Mouse (Mus musculus): ENCODE measurements around the gene Diras1. TPM values are rescaled to one million over a fixed set of nuclear protein-coding genes. Genes with fewer than 3 reads are reported as not detected.
"Not testable (repeated sequence)": the region's sequence is repeated elsewhere in the genome, so short reads cannot be mapped to it uniquely, and the experiment has no call there.

Gene Diras1
- polyA plus RNA-seq (2014; fragmentation: Nextera tagmentation; extraction: Ambion mirVana): 1.5 and 2.2 TPM in 2 replicates

DNA sequence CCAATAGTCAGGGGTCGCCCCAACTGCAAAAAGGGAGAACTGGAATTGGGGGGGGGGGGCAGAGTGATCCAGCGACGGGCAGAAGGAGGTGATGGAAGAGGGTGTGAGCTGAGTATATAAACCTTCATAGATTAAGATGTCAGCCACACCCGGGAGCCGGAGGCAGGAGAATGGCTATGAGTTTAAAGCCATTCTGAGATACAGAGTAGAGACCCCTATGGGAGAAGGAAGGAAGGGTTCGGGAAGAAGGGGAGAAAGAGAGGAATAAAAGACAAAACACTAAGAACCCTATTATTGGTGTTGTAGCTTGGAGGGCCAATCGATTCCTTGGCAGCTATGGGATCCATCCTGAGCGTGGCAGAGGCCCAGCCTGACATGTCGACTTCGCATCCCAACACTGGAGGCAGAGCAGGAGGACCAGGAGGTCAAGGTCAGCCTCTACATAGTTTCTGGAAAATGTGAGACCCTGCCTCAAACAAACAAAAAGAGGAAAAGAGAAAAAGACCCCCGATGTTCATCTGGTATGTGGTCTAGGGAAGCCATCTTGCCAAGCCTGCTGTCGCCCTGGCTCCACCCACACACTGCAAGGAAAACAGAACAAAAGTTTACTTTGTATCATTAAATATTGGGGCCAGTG lies at the start of gene Diras1:
Gene Diras1 (minus strand): TSS at position 24 of the 637 bp plus-strand sequence.
- peaks cover 12% of the 10 kb centered on the region; the same call in 1 of the 2 replicates for H3K27me3 ChIP-seq (ENCODE audit: control insufficient read depth, insufficient read depth, low read length)
- WGBS: 49% methylated on average over 12 of the region's 12 CpGs
- H3K4me2 ChIP-seq (ENCODE audit: low read depth, low read length, severe bottlenecking): peak within 1 kb of the TSS; percentile 75
- no peaks in the 10 kb centered on the region for H3K36me3 ChIP-seq (ENCODE audit: control insufficient read depth, insufficient read depth, low read length)
- no peak for DNase-seq (ENCODE audit: low spot score)
- H3K4me1 ChIP-seq (replicated peaks; ENCODE audit: control insufficient read depth, insufficient read depth, low read length): peaks cover 4% of the 10 kb centered on the region; the same call in 1 of the 2 replicates
- peak within 1 kb of the TSS; percentile 61 for H3K9ac ChIP-seq (ENCODE audit: low read length)
- peak within 1 kb of the TSS; percentile 37 for H3K4me3 ChIP-seq (ENCODE audit: low read depth, low read length)
- no peak within 1 kb of the TSS for H3K27ac ChIP-seq (ENCODE audit: low read depth, low read length)
- ATAC-seq (replicated peaks; ENCODE audit: low FRiP score): no peak
- no peaks in the 10 kb centered on the region for H3K9me3 ChIP-seq (ENCODE audit: control insufficient read depth, low read length)

GRCm38 (mm10) chr10:81073464-81073863 lies 48.0 kb upstream of the Diras1 start:
- Histone ChIP-seq H3K4me2 (ENCODE audit: low read depth, low read length, severe bottlenecking) (no peak overlapping the region), H3K27me3 (ENCODE audit: control insufficient read depth, insufficient read depth, low read length) (no peaks in the 10 kb centered on the region), H3K27ac (ENCODE audit: low read depth, low read length) (no peak overlapping the region), H3K9me3 (ENCODE audit: control insufficient read depth, low read length) (no peaks in the 10 kb centered on the region), H3K9ac (ENCODE audit: low read length) (no peak overlapping the region), H3K4me3 (ENCODE audit: low read depth, low read length) (no peak overlapping the region), H3K36me3 (ENCODE audit: control insufficient read depth, insufficient read depth, low read length) (peaks cover 4% of the 10 kb centered on the region; the same call in 1 of the 2 replicates), H3K4me1 (replicated peaks; ENCODE audit: control insufficient read depth, insufficient read depth, low read length) (peaks cover 16% of the 10 kb centered on the region)
- peak; percentile 65 for DNase-seq (ENCODE audit: low spot score)
- 63% methylated on average over 7 of the region's 7 CpGs for WGBS
- no peak for ATAC-seq (replicated peaks; ENCODE audit: low FRiP score)

DNA sequence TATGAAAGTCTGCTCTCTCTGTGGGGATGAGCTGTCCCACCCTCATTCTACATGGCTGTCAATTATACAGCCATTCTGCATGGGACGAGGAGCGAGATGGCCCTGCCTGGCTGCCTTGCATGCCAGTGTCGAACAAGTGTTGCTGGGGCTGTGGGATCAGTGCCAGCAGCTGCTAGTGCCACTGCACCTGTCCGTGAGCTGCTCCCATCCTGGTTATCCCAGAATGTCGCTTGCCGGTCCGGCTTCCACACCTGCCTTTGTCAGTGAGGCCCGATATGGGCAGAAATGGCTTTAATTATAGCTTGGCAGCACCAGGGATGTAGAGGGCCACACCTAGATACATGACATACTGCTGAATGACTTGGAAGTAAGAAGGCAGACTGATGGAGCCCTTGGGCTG lies 46.8 kb upstream of the Diras1 start:
- Histone ChIP-seq H3K9me3 (ENCODE audit: control insufficient read depth, low read length) (no peaks in the 10 kb centered on the region), H3K4me2 (ENCODE audit: low read depth, low read length, severe bottlenecking) (no peak overlapping the region), H3K9ac (ENCODE audit: low read length) (no peak overlapping the region), H3K27ac (ENCODE audit: low read depth, low read length) (no peak overlapping the region), H3K27me3 (ENCODE audit: control insufficient read depth, insufficient read depth, low read length) (no peaks in the 10 kb centered on the region), H3K4me1 (replicated peaks; ENCODE audit: control insufficient read depth, insufficient read depth, low read length) (peaks cover 16% of the 10 kb centered on the region), H3K36me3 (ENCODE audit: control insufficient read depth, insufficient read depth, low read length) (peaks cover 4% of the 10 kb centered on the region; the same call in 1 of the 2 replicates), H3K4me3 (ENCODE audit: low read depth, low read length) (no peak overlapping the region)
- DNase-seq (ENCODE audit: low spot score) (no peak), ATAC-seq (replicated peaks; ENCODE audit: low FRiP score) (no peak)
- 95% methylated on average over 8 of the region's 8 CpGs for WGBS

DNA sequence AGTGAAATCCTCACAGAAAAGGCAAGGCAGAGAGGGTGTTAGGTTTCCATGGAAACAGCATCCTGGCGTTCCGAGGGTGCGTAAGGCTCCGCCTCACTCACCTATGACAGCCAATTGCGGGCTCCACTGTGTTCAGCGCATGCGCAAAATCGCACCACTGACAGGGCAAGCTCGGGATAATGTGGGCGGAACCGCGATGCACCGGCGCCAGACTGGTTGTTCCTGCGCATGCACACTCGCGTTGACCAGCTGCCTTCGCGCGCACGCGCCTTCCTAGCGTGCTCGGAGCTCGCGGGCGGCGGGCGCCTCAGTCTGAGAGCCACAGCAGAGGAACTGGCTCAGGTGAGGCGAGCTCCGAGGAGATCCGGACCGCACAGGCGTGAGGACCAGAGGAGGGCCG lies 44.4 kb upstream of the Diras1 start, which contains the start of gene Thop1:
Gene Thop1 (plus strand): TSS at position 200 of the 400 bp plus-strand sequence.
- WGBS: under 1% methylated on average over 35 of the region's 35 CpGs
- peak; percentile 96 for ATAC-seq (replicated peaks; ENCODE audit: low FRiP score)
- H3K27ac ChIP-seq (ENCODE audit: low read depth, low read length): peak within 1 kb of the TSS; percentile 41; the same call in 1 of the 2 replicates

DNA sequence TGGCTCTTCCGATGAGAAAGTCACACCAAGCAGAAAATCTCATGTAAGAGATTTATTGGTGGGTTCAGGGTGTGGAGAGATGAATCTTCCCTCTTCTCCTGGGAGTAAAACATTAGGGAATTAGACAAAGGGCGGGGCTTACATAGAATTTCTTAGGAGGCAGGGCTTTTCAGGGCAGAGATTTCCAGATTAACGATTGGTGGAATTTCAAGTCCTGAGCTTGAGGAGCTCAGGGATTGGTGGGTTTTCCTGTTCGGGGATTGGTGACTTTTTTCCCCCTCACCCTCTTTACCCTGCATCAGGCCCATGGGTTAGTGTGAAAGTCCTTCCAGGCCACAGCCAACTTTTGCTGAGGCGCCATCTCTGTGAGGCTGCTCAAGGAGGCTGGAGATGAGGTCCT lies 43.2 kb upstream of the Diras1 start:
- Histone ChIP-seq H3K4me3 (ENCODE audit: low read depth, low read length) (no peak overlapping the region), H3K27ac (ENCODE audit: low read depth, low read length) (no peak overlapping the region), H3K36me3 (ENCODE audit: control insufficient read depth, insufficient read depth, low read length) (peaks cover 4% of the 10 kb centered on the region; the same call in 1 of the 2 replicates), H3K4me2 (ENCODE audit: low read depth, low read length, severe bottlenecking) (no peak overlapping the region), H3K4me1 (replicated peaks; ENCODE audit: control insufficient read depth, insufficient read depth, low read length) (peaks cover 16% of the 10 kb centered on the region), H3K9ac (ENCODE audit: low read length) (no peak overlapping the region), H3K9me3 (ENCODE audit: control insufficient read depth, low read length) (no peaks in the 10 kb centered on the region), H3K27me3 (ENCODE audit: control insufficient read depth, insufficient read depth, low read length) (no peaks in the 10 kb centered on the region)
- 73% methylated on average over 5 of the region's 5 CpGs for WGBS
- no peak for ATAC-seq (replicated peaks; ENCODE audit: low FRiP score)
- DNase-seq (ENCODE audit: low spot score): no peak

More for the DNA sequence above, 44.4 kb upstream of the Diras1 start, which contains the start of gene Thop1:
- H3K27me3 ChIP-seq (ENCODE audit: control insufficient read depth, insufficient read depth, low read length): no peaks in the 10 kb centered on the region
- peaks cover 4% of the 10 kb centered on the region; the same call in 1 of the 2 replicates for H3K36me3 ChIP-seq (ENCODE audit: control insufficient read depth, insufficient read depth, low read length)
- peak; percentile 100 for DNase-seq (ENCODE audit: low spot score)
- peak within 1 kb of the TSS; percentile 86 for H3K9ac ChIP-seq (ENCODE audit: low read length)
- peak within 1 kb of the TSS; percentile 73 for H3K4me3 ChIP-seq (ENCODE audit: low read depth, low read length)
- peaks cover 16% of the 10 kb centered on the region for H3K4me1 ChIP-seq (replicated peaks; ENCODE audit: control insufficient read depth, insufficient read depth, low read length)
- H3K4me2 ChIP-seq (ENCODE audit: low read depth, low read length, severe bottlenecking): peak within 1 kb of the TSS; percentile 81
- H3K9me3 ChIP-seq (ENCODE audit: control insufficient read depth, low read length): no peaks in the 10 kb centered on the region

- H3K4me3 ChIP-seq (ENCODE audit: low read depth, low read length); H3K4me2 ChIP-seq (ENCODE audit: low read depth, low read length, severe bottlenecking); H3K27me3 ChIP-seq (ENCODE audit: control insufficient read depth, insufficient read depth, low read length); H3K9ac ChIP-seq (ENCODE audit: low read length); H3K27ac ChIP-seq (ENCODE audit: low read depth, low read length); H3K9me3 ChIP-seq (ENCODE audit: control insufficient read depth, low read length); H3K4me1 ChIP-seq (replicated peaks; ENCODE audit: control insufficient read depth, insufficient read depth, low read length); H3K36me3 ChIP-seq (ENCODE audit: control insufficient read depth, insufficient read depth, low read length); ATAC-seq (replicated peaks; ENCODE audit: low FRiP score); DNase-seq (ENCODE audit: low spot score): not testable (repeated sequence)
- WGBS: 92% methylated on average over 8 of the region's 8 CpGs
Observed at GRCm38 (mm10) chr10:81064519-81064918, 39.1 kb upstream of the Diras1 start.

DNA sequence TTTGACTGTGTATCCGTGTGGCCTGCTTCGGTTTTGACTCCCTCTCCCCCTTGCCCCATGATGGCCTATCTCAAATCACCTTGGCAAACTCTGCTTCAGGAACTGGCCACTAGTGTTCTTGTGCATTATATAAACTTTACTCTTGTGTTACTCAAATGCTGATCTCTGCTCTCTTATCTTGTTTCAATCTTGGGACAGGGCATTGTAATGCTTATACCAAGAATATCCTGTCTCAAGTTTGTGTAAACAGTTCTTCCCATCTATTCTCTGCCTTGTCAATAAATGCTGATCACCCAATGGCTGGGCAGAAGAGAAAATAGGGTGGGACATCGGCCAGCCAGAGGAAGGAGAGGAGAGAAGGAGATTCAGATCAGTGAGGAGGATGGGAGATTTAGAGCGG lies 37.2 kb upstream of the Diras1 start:
- Histone ChIP-seq H3K4me1 (replicated peaks; ENCODE audit: control insufficient read depth, insufficient read depth, low read length) (peaks cover 8% of the 10 kb centered on the region), H3K27ac (ENCODE audit: low read depth, low read length) (no peak overlapping the region), H3K9me3 (ENCODE audit: control insufficient read depth, low read length) (no peaks in the 10 kb centered on the region), H3K27me3 (ENCODE audit: control insufficient read depth, insufficient read depth, low read length) (no peaks in the 10 kb centered on the region), H3K4me2 (ENCODE audit: low read depth, low read length, severe bottlenecking) (no peak overlapping the region), H3K36me3 (ENCODE audit: control insufficient read depth, insufficient read depth, low read length) (no peaks in the 10 kb centered on the region), H3K9ac (ENCODE audit: low read length) (no peak overlapping the region), H3K4me3 (ENCODE audit: low read depth, low read length) (no peak overlapping the region)
- 64% methylated on average over 4 of the region's 4 CpGs for WGBS
- DNase-seq (ENCODE audit: low spot score): no peak
- ATAC-seq (replicated peaks; ENCODE audit: low FRiP score): no peak

DNA sequence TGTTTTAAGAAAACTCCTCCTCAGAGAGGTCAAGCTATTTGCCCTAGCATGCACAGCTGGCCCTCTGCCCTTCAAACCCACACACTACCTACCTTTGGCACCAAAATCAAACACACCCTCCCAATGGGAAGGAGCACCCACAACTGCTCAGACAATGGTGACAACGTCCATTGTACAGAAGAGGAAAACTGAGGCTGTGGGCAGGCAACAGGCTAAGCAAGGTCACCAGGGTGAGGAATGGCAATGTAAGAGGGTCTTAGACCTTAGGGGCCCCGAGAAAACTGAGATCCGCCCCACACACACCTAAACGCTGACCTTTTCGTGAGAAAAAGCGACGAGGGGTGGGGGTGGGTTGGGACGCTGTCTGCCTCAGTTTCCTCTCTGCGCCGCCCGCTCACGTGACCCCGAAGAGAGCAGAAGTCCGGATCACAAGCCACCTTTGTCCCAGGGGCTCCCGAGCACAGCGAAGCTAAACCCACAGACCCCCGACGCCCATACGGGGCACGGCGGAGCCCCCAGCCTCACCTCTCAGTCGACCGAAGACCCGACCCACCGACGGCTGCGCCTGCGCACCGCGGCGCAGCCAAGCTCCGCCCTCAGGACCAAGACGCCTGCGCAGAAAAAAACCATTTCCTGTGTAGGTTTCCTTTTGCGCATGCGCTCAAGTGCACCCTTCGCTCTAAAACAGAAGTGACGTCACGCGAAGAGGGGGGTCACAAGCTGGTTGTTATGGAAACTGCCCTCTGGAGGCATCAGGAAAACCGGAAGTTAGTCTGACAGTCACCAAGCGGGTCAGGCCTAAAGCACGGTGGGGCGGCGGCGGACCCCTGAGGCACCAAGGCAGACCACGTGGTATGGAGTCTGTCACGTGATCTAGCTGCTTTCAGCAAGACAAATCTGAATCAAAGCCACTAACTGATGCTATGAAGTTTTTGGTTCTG lies 34.4 kb upstream of the Diras1 start, which contains the start of gene Sgta:
Gene Sgta (minus strand): TSS at position 579 of the 941 bp plus-strand sequence.
- under 1% methylated on average over 48 of the region's 48 CpGs for WGBS
- H3K9me3 ChIP-seq (ENCODE audit: control insufficient read depth, low read length): no peaks in the 10 kb centered on the region
- H3K9ac ChIP-seq (ENCODE audit: low read length): peak within 1 kb of the TSS; percentile 75
- H3K4me1 ChIP-seq (replicated peaks; ENCODE audit: control insufficient read depth, insufficient read depth, low read length): peaks cover 8% of the 10 kb centered on the region
- peak; percentile 96 for ATAC-seq (replicated peaks; ENCODE audit: low FRiP score)
- peak; percentile 98 for DNase-seq (ENCODE audit: low spot score)
- H3K27ac ChIP-seq (ENCODE audit: low read depth, low read length): 0 out of 2 replicates have a peak within 1 kb of the TSS, but pooled peaks have one; percentile 50
- peak within 1 kb of the TSS; percentile 77 for H3K4me2 ChIP-seq (ENCODE audit: low read depth, low read length, severe bottlenecking)
- no peaks in the 10 kb centered on the region for H3K36me3 ChIP-seq (ENCODE audit: control insufficient read depth, insufficient read depth, low read length)
- H3K27me3 ChIP-seq (ENCODE audit: control insufficient read depth, insufficient read depth, low read length): no peaks in the 10 kb centered on the region
- peak within 1 kb of the TSS; percentile 83 for H3K4me3 ChIP-seq (ENCODE audit: low read depth, low read length)
